Mouse (Mus musculus) natural killer cell, adult 2 months (primary cell): ENCODE results near the gene Vrk1.

Source experiments
- DNase-seq, 2 experiments: peaks; one replicate each; pipeline ENCODE4 v3.0.0; 2022; ENCODE audit warnings: low spot score in 2 of 2

Vrk1 gene

GRCm38 (mm10) chr12:106115070-106115891 lies 105.3 kb downstream of the Vrk1 start:
- DNase-seq = no peak

GRCm38 (mm10) chr12:106115892-106116206 lies 105.8 kb downstream of the Vrk1 start:
- DNase-seq = no peak

- DNase-seq = no peak
Observed at GRCm38 (mm10) chr12:106123276-106123675, 113.2 kb downstream of the Vrk1 start.

DNA sequence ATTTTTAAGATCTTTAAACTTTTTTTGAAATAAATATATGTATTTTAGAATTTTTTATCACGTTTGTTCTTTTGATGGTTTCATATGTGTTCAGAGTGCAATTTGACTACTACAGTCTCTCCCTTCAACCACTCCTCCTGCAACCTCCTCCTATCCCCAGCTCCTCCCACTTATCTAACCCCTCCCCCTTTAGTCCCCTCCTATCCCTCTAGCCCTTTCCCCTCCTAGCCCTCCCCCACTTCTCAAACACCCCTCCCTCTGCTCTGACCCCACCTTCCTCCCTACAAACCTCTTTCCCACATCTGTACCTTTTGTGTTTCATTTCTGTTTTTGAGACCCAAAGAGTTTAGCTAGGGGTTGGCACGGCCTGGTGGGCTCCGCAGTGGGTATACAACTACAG lies 114.6 kb downstream of the Vrk1 start:
- no peak for DNase-seq
